Mouse (Mus musculus) splenic B cell, adult 2 months (primary cell): Measurements from ENCODE around the gene Frat1.
A peak's percentile ranks its signal among the peaks of the same experiment; 100 is the strongest.

Source experiments
- DNase-seq: peaks from one replicate; pipeline ENCODE4 v3.0.0-alpha.2; 2011; ENCODE audit warnings: low read depth, low spot score
- H3K27me3 ChIP-seq: 2 replicates; pipeline ENCODE4 v1.6.1; 2012; ENCODE audit warnings: mild to moderate bottlenecking, low read length, moderate library complexity, mixed read lengths; ENCODE audit not compliant: control insufficient read depth, poor library complexity, insufficient read depth, severe bottlenecking
- H3K36me3 ChIP-seq: 2 replicates; pipeline ENCODE4 v1.6.1; 2012; ENCODE audit warnings: mild to moderate bottlenecking, low read length, moderate library complexity, mixed read lengths; ENCODE audit not compliant: control insufficient read depth, poor library complexity, insufficient read depth, severe bottlenecking

Frat1 gene

GRCm38 (mm10) chr19:41829381-41830105 lies at the start of gene Frat1:
Frat1 (plus strand) TSS chr19:41829970.
- peak; percentile 93 for DNase-seq
- H3K36me3 ChIP-seq: no peaks in the 10 kb centered on the region
- no peaks in the 10 kb centered on the region for H3K27me3 ChIP-seq

GRCm38 (mm10) chr19:41786896-41787295 lies 42.9 kb upstream of the Frat1 start:
- Histone ChIP-seq H3K36me3 (no peaks in the 10 kb centered on the region), H3K27me3 (no peaks in the 10 kb centered on the region)
- DNase-seq: no peak

- H3K36me3 ChIP-seq: no peaks in the 10 kb centered on the region
- DNase-seq: no peak
- H3K27me3 ChIP-seq: no peaks in the 10 kb centered on the region
Measured at GRCm38 (mm10) chr19:41789110-41789961, 40.4 kb upstream of the Frat1 start.

GRCm38 (mm10) chr19:41791384-41791783 lies 38.4 kb upstream of the Frat1 start:
- no peaks in the 10 kb centered on the region for H3K36me3 ChIP-seq
- DNase-seq: peak; percentile 22
- H3K27me3 ChIP-seq: no peaks in the 10 kb centered on the region

GRCm38 (mm10) chr19:41792934-41793486 lies 36.8 kb upstream of the Frat1 start:
- H3K36me3 ChIP-seq: no peaks in the 10 kb centered on the region
- no peaks in the 10 kb centered on the region for H3K27me3 ChIP-seq
- no peak for DNase-seq

GRCm38 (mm10) chr19:41794017-41794416 lies 35.8 kb upstream of the Frat1 start:
- DNase-seq: no peak
- H3K27me3 ChIP-seq: no peaks in the 10 kb centered on the region
- no peaks in the 10 kb centered on the region for H3K36me3 ChIP-seq

GRCm38 (mm10) chr19:41794901-41795300 lies 34.9 kb upstream of the Frat1 start:
- no peaks in the 10 kb centered on the region for H3K27me3 ChIP-seq
- DNase-seq: no peak

GRCm38 (mm10) chr19:41796148-41796760 lies 33.5 kb upstream of the Frat1 start:
- Histone ChIP-seq H3K27me3 (no peaks in the 10 kb centered on the region), H3K36me3 (no peaks in the 10 kb centered on the region)
- no peak for DNase-seq

More at GRCm38 (mm10) chr19:41794901-41795300, 34.9 kb upstream of the Frat1 start:
- H3K36me3 ChIP-seq: no peaks in the 10 kb centered on the region

- no peaks in the 10 kb centered on the region for H3K27me3 ChIP-seq
- H3K36me3 ChIP-seq: no peaks in the 10 kb centered on the region
- no peak for DNase-seq
Measured at GRCm38 (mm10) chr19:41796789-41797327, 32.9 kb upstream of the Frat1 start.

- DNase-seq: no peak
- no peaks in the 10 kb centered on the region for H3K27me3 ChIP-seq
- no peaks in the 10 kb centered on the region for H3K36me3 ChIP-seq
Measured at GRCm38 (mm10) chr19:41797536-41797935, 32.2 kb upstream of the Frat1 start.

- no peak for DNase-seq
- Histone ChIP-seq H3K27me3 (no peaks in the 10 kb centered on the region), H3K36me3 (no peaks in the 10 kb centered on the region)
Measured at GRCm38 (mm10) chr19:41800451-41800850, 29.3 kb upstream of the Frat1 start.

GRCm38 (mm10) chr19:41800986-41801741 lies 28.6 kb upstream of the Frat1 start:
- no peak for DNase-seq
- H3K36me3 ChIP-seq: no peaks in the 10 kb centered on the region
- no peaks in the 10 kb centered on the region for H3K27me3 ChIP-seq

GRCm38 (mm10) chr19:41801742-41802369 lies 27.9 kb upstream of the Frat1 start, which contains the start of gene Arhgap19:
Arhgap19 (minus strand) TSS chr19:41802047.
- peak; percentile 95 for DNase-seq
- no peaks in the 10 kb centered on the region for H3K27me3 ChIP-seq
- no peaks in the 10 kb centered on the region for H3K36me3 ChIP-seq
